Mouse (Mus musculus): ENCODE results near the gene Cacna2d2.

GRCm38 (mm10) chr9:107462907-107463306, 63.5 kb downstream of the Cacna2d2 start:
- TF ChIP-seq CTCF (IDR thresholded peaks at IDR 0.05; ENCODE audit: control insufficient read depth, insufficient read depth, insufficient replicate concordance, low read depth, low read length) (no peak), POLR2A (IDR thresholded peaks at IDR 0.05; ENCODE audit: control insufficient read depth, low read depth, low read length) (no peak)
